Mouse (Mus musculus): ENCODE measurements at regions not wholly inside any gene's neighbourhood (a gene's known extent, or its start where the extent isn't known, plus 50 kb on each side); places are given as distances from the start of the nearest gene placed in this dataset.
A peak's percentile ranks its signal among the peaks of the same experiment; 100 is the strongest.

DNA sequence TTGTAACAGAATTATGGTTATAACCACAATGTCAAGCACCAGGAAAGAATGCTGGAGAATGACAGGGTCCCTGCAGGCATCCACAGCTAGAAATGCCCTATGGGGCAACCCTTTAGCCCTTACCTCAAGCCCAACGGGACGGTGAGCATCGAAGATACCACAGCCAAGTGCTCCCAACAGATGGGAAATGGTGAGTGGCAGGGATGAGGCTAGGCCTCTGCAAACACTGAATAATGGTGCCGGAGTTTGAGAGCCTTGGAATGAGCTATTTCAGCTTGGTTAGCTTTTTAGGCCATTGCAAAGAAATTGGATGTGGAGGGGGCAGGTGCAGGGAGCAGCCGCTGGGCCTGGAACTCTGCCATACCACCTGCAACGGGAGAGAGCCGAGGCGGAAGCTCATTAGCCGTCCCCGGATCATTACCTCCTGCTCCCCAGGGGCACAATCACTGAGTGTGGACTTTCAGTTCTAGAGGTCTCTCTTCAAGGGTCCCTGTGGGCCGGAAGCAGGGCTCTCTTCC, 117.9 kb downstream of the Usp31 start:
- intact Hi-C loops (cut with DNase I): no loop called here
- DNase-seq: peak; percentile 70

DNA sequence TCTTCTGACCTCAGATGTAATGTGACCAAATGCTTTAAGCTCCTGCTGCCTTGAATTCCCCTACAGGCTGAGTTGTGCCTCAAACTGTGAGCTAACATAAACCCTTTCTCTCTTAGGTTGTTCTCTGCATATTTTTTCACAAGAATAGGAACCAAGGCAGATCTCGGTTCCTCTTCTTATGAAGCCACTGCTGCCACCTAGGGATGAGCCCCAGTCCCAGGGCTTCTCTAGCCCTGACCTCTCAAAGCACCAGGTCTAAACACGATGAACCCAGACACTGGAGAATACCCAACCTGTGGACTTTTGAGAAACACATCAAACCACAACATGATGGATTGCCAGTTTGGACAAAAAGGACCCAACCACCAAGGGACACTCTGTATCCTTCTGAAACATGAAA, 119.3 kb downstream of the Usp31 start:
- intact Hi-C loops (cut with DNase I): no loop called here

DNA sequence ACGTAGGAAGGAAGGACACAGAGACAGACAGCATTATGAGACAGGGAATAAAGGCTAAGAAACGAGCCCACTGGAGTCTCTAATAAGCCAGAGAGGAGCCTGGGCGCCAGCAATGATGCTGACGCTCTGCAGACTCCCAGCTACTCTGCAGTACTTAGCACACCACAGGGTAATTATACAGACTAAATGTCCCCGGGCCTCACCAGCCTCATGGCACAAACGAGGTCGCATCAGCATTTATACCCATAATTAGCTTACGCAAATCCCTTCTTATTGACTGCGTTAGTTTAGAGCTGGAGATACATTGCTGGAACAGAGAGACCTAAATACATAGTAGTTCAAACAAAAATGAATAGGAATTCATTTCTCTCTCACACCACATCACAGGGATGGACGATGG, 121.3 kb downstream of the Usp31 start:
- intact Hi-C loops (cut with DNase I): no loop called here
- DNase-seq: no peak

More for the DNA sequence above, 119.3 kb downstream of the Usp31 start:
- no peak for DNase-seq

DNA sequence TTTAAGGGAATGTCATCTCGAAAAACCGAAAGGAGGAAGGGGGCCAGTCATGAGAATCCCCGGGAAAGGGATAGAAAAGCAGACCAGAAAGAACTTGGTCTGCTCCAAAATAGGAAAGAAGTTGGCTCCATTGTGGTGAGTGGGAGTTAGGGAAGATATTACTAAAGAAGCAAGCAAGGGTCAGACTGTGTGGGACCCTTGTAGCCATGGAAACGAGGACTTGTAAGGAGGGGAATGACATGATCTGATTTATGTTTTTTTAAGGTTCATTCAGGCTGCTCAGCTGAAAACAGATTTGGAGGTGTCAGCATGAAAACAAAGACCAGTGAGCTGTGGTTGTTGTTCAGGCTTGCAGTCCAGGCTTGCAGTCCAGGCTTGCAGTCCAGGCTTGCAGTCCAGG, 127.6 kb downstream of the Usp31 start:
- no peak for DNase-seq
- intact Hi-C loops (cut with DNase I): no loop called here

DNA sequence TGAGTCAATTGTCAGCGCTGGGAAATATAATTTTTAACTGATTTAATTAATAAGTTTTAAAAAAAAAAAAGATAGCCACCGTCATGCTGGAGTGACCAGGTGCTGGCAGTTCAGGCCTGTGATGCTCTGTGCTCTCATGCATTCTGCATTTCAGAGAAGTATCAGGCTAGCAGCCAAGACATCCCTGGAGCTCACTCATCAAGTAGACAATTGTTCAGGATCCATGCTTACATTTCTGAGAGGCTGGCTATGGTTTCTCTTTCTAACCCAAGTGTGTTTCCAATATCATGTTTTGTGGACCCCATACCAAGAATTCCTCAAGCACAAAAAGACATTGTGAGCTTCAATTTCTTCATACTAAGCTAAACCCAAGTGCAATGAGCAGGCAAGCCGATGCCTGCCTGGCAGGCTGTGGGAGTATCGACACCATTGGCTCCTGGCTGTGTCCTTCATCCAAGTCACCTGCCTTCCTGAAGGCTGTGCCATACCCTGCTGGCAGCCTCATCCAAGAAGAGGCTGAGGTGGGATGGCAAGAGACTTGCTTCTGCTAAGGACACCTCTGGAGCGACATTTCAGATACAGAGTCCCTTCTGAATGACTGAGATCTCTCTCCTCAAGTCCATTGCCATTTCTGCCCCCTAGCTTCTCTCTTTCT, 134.2 kb downstream of the Usp31 start:
- intact Hi-C loops (cut with DNase I): no loop called here
- DNase-seq: peak; percentile 67

DNA sequence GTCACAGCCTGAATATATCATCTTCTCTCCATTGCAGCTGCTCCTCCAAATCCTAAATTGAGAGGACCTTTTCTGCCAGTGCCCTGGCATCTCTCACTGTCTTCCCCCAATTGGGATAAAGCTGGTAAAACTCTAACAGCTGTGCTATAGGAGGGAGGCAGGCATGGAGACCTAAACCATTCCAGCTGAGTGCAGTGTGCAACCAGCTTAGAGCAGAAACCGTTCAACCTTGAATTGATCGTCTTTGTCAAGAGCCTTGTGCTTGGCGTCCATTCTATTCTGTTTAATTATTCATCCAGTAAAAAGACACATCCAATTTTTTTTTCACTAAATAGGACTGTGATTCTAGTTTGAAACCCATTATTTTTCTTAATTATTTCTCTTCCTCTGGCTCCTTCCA, 135.3 kb downstream of the Usp31 start:
- DNase-seq: peak; percentile 8
- intact Hi-C loops (cut with DNase I): no loop called here

DNA sequence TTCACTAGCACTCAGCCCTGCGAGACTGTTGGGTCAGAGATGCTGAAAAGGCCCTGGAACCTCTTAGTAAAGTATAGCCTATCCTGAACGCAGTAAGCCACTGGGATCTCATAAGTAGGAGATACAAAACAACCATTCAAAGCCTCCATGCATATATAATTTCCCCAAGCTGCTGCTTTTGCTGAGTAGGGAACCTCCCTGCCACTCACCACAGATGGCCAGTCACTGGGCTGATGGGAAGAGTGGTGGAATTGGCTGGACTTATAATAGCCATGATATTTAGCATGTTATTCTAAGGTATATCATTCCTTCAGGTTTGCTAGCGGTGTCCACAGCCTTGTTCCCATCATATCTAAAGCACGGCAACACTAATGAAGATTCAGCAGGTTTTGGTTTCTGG, 135.8 kb downstream of the Usp31 start:
- intact Hi-C loops (cut with DNase I): no loop called here
- peak; percentile 11 for DNase-seq

DNA sequence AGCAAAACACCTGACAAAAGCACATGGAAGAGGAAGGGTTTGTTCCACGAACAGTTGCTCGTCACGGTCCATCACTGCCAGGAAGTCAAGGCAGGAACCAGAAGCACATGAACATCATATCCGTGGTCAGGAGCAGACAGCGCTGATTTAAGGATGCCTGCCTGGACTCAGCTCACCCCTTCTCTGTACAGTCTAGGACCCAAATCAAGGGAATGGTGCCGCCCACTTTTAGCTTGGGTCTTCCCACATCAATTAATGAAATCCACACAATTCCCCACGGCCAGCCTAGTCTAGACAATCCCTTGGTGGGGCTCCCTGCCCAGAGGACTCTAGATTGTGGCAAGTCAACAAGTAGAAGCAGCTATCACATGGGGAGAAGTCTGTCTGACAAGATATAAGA, 137.8 kb downstream of the Usp31 start:
- intact Hi-C loops (cut with DNase I): no loop called here
- no peak for DNase-seq

DNA sequence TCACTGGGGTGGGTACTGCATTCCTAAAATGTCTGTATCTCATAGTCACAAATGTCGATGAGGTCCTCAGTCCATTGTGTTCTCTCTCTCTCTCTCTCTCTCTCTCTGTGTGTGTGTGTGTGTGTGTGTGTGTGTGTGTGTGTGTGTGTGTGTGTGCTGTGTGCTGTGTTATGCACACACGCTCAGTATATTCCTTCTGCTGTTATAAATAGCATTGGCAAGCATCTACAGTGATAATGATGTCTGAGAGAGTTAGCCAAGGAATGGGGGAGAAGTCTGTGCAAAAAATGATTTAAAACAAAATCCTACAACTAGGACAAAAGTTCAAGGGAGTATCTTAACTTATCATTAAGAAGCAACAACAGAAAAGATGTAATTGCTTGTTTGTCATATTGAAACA, 139.0 kb downstream of the Usp31 start:
- intact Hi-C loops (cut with DNase I): no loop called here
- DNase-seq: no peak

DNA sequence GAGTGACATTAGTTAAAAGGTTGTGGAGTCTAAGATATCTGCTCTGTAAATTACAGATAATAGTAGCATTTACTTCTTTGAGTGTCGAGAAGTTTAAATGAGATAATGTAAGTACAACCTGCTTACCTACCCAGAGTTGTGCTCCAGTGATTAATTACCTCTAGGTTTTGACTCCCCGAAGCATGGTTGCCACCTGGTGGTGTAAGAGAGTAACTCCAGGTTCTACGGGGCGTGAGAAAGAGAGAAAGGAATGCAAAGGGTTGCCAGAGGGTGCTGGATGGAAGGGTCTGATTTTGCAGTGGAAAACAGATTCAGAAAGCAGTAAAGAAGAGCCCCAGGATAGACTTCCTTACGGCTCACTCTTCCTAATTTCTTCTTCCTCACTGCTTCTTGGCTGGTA, 143.5 kb downstream of the Usp31 start:
- DNase-seq: peak; percentile 31
- intact Hi-C loops (cut with DNase I): loop anchor here (5.0 kb wide), 2 partner anchors 76 to 171 kb away; partner anchors contain the start of gene Hs3st2

DNA sequence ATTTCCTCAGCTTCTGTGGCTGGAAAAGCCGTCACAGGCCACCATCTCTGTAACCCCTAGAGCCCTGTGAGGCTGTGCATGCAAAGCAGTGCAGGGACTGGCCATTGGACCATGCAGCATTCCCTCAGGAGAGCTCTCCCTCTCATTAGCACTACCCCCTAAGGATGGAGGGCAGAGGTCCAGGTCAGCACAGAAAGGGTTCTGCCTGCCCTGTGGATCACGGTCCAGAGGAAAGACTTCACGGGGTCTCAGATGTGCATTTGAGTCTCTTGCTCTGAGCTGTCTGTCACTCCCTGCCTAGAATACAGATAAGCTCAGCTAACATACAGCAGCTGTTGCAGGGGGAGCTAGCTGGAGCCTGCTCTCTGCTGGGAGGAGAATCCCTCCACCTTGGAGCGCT, 151.6 kb downstream of the Usp31 start:
- intact Hi-C loops (cut with DNase I): no loop called here
- no peak for DNase-seq
